27 mouse cellular contexts compared by ENCODE assay signal in the genomic region with DNA sequence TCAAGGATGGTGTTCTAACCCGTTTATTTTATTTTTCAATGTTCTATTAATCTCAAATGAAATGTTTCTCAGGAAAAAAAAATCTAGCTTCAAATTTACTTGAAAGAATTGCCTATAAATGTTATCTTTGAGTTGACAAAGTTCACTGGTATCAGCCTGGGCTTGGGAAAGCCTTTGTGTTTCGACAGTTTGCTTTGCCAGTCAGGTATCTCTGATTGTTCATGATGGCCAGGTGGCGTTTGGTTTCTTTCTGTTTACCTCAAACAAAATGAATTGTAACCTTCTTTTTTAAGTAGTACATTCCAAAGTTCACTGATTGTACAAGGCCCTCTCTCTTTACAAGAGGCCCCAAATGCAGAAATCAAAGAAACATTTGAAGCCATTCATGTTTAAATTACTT.
DNase-seq lines count a peak whose midpoint lies in the region; ATAC-seq and TF ChIP-seq lines count a peak whose summit lies in the region.
"Had no signal": no experiment of that assay in that cellular context is flagged by ENCODE, and none has a peak within 500 bp of the region (broad histone marks: within the 10 kb centered on the region; RNA-seq: fewer than 3 reads in every experiment).

No protein-coding gene starts in this region.

- peak overlapping the region; percentile 44; the same call in 1 of the 2 replicates for H3K27ac ChIP-seq in embryonic facial prominence, embryonic 10.5 days (replicated peaks)
- no peak overlapping the region for H3K27ac ChIP-seq in embryonic facial prominence, embryonic 11.5 days (replicated peaks; ENCODE audit: low read depth, low read length)
- no peak overlapping the region for H3K27ac ChIP-seq in intestine, postnatal 0 days (ENCODE audit: low read depth, low read length)
- H3K27ac ChIP-seq: embryonic facial prominence, embryonic 15.5 days; gastrocnemius, adult 2 months; heart, embryonic 15.5 days; hindbrain, embryonic 10.5 days; hindbrain, embryonic 13.5 days had no signal

- no peak for ATAC-seq in embryonic facial prominence, embryonic 11.5 days (replicated peaks; ENCODE audit: insufficient number of reproducible peaks, low FRiP score, low TSS enrichment, low read depth)
- peak; percentile 65; the same call in 1 of the 2 replicates for ATAC-seq in intestine, postnatal 0 days
- ATAC-seq: activated CD4-positive, CD25-positive, alpha-beta regulatory T cell, adult 4 months; forebrain, embryonic 14.5 days; forebrain, postnatal 0 days; hindbrain, embryonic 16.5 days had no signal

- TF ChIP-seq CTCF in intestine, postnatal 0 days (IDR thresholded peaks at IDR 0.05; ENCODE audit: low read depth): no peak

- H3K4me1 ChIP-seq in embryonic facial prominence, embryonic 10.5 days: peaks cover 53% of the 10 kb centered on the region
- H3K4me1 ChIP-seq in embryonic facial prominence, embryonic 11.5 days (ENCODE audit: control insufficient read depth, insufficient read depth, low read length): peaks cover 3% of the 10 kb centered on the region
- peaks cover 3% of the 10 kb centered on the region; the same call in 1 of the 2 replicates for H3K4me1 ChIP-seq in intestine, postnatal 0 days (replicated peaks; ENCODE audit: control insufficient read depth, insufficient read depth, low read length)

- H3K36me3 ChIP-seq in embryonic facial prominence, embryonic 10.5 days (replicated peaks): no peaks in the 10 kb centered on the region
- H3K36me3 ChIP-seq in embryonic facial prominence, embryonic 11.5 days (replicated peaks; ENCODE audit: control insufficient read depth, insufficient read depth, low read depth, low read length): no peaks in the 10 kb centered on the region
- no peaks in the 10 kb centered on the region for H3K36me3 ChIP-seq in intestine, postnatal 0 days (ENCODE audit: control insufficient read depth, insufficient read depth)
- H3K36me3 ChIP-seq: embryonic facial prominence, embryonic 12.5 days; embryonic facial prominence, embryonic 15.5 days; heart, embryonic 12.5 days; heart, embryonic 15.5 days; hindbrain, embryonic 10.5 days; hindbrain, embryonic 13.5 days had no signal

- no peak overlapping the region for H3K4me3 ChIP-seq in embryonic facial prominence, embryonic 10.5 days
- no peak overlapping the region for H3K4me3 ChIP-seq in embryonic facial prominence, embryonic 11.5 days (ENCODE audit: low read depth, low read length)
- no peak overlapping the region for H3K4me3 ChIP-seq in intestine, postnatal 0 days (ENCODE audit: low read depth, low read length)
- H3K4me3 ChIP-seq: embryonic facial prominence, embryonic 12.5 days; embryonic facial prominence, embryonic 15.5 days; gastrocnemius, adult 2 months; heart, embryonic 12.5 days; heart, embryonic 15.5 days; hindbrain, embryonic 10.5 days; hindbrain, embryonic 13.5 days had no signal

- no peak for DNase-seq in embryonic facial prominence, embryonic 10.5 days (ENCODE audit: low spot score)
- DNase-seq in embryonic facial prominence, embryonic 11.5 days (ENCODE audit: low spot score): peak; percentile 36
- no peak for DNase-seq in adrenal gland, adult 8-10 months
- DNase-seq in gastrocnemius, postnatal 10 days: no peak
- no peak for DNase-seq in testis, postnatal 10 days (ENCODE audit: low spot score)
- DNase-seq: adrenal gland, postnatal 10 days; cerebellum, adult 11-12 months; cerebellum, adult 8-10 months; cerebellum, postnatal 10 days; cerebellum, postnatal 36 days; embryo, embryonic 11 days; forebrain, postnatal 0 days; gastrocnemius, adult 2 months; gastrocnemius, postnatal 25 days; heart, adult 18-20 months; heart, postnatal 10 days; heart, postnatal 36 days had no signal

- H3K4me2 ChIP-seq in embryonic facial prominence, embryonic 11.5 days (ENCODE audit: low read depth, low read length): no peak overlapping the region
- H3K4me2 ChIP-seq in intestine, postnatal 0 days (replicated peaks; ENCODE audit: low read depth): no peak overlapping the region
- H3K4me2 ChIP-seq: embryonic facial prominence, embryonic 12.5 days; embryonic facial prominence, embryonic 15.5 days; heart, embryonic 12.5 days; heart, embryonic 15.5 days; hindbrain, embryonic 13.5 days had no signal

- 66% methylated on average over 3 of the region's 3 CpGs for WGBS in embryonic facial prominence, embryonic 10.5 days
- WGBS in embryonic facial prominence, embryonic 11.5 days: 49% methylated on average over 3 of the region's 3 CpGs
- WGBS in intestine, postnatal 0 days: 44% methylated on average over 3 of the region's 3 CpGs

- no peaks in the 10 kb centered on the region for H3K9me3 ChIP-seq in embryonic facial prominence, embryonic 10.5 days
- no peaks in the 10 kb centered on the region for H3K9me3 ChIP-seq in embryonic facial prominence, embryonic 11.5 days (replicated peaks; ENCODE audit: control insufficient read depth, low read length)
- no peaks in the 10 kb centered on the region for H3K9me3 ChIP-seq in intestine, postnatal 0 days (ENCODE audit: control insufficient read depth)
- H3K9me3 ChIP-seq: embryonic facial prominence, embryonic 12.5 days; embryonic facial prominence, embryonic 15.5 days; heart, embryonic 12.5 days; heart, embryonic 15.5 days; hindbrain, embryonic 10.5 days; hindbrain, embryonic 13.5 days had no signal

- no peaks in the 10 kb centered on the region for H3K27me3 ChIP-seq in embryonic facial prominence, embryonic 10.5 days (replicated peaks; ENCODE audit: low read depth, poor library complexity, severe bottlenecking)
- no peaks in the 10 kb centered on the region for H3K27me3 ChIP-seq in embryonic facial prominence, embryonic 11.5 days (ENCODE audit: control insufficient read depth, insufficient read depth, low read length)
- H3K27me3 ChIP-seq in intestine, postnatal 0 days (replicated peaks; ENCODE audit: control insufficient read depth, insufficient read depth, low read length): no peaks in the 10 kb centered on the region
- H3K27me3 ChIP-seq: embryonic facial prominence, embryonic 12.5 days; embryonic facial prominence, embryonic 15.5 days; heart, embryonic 12.5 days; heart, embryonic 15.5 days; hindbrain, embryonic 13.5 days had no signal

- H3K9ac ChIP-seq in embryonic facial prominence, embryonic 11.5 days (replicated peaks; ENCODE audit: low read length): no peak overlapping the region
- H3K9ac ChIP-seq in intestine, postnatal 0 days (ENCODE audit: low read depth, low read length): no peak overlapping the region
- H3K9ac ChIP-seq: embryonic facial prominence, embryonic 12.5 days; embryonic facial prominence, embryonic 15.5 days; forebrain, postnatal 0 days; heart, embryonic 12.5 days; heart, embryonic 15.5 days; hindbrain, embryonic 13.5 days had no signal
